Mouse (Mus musculus) MEL-GATA-1-ER (cell line): ENCODE measurements around the gene C1ql2.

Source experiments
- DNase-seq: peaks from one replicate; pipeline ENCODE4 v3.0.0-alpha.2; 2012; ENCODE audit warnings: low read depth; ENCODE audit errors: extremely low read depth

C1ql2 gene

DNA sequence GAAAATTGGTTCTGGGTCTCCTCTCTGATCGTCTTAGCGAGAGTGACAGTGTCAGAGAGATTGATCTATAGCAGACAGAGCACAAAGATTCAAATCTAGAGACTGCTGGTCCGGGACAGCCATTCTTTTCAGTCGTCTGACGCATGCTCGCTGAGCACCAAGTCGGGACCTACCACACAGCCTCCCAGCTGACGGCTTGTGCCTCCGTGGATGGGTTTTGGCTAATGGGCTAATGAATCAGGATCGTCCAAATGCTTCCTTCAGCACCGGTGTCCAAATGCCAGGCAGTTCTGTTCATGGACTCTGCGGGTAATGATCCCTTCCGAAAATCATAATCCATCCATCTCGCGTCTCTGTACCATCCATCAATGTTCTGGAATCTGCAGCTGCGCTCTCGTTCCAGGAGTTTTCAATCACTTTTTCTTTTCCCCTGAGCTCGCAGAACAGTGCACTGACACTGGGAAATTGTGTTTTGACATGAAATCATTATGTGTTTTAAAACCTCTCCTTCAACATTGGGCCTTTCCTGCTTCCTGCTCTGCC lies 44.7 kb downstream of the C1ql2 start:
- no peak for DNase-seq

DNA sequence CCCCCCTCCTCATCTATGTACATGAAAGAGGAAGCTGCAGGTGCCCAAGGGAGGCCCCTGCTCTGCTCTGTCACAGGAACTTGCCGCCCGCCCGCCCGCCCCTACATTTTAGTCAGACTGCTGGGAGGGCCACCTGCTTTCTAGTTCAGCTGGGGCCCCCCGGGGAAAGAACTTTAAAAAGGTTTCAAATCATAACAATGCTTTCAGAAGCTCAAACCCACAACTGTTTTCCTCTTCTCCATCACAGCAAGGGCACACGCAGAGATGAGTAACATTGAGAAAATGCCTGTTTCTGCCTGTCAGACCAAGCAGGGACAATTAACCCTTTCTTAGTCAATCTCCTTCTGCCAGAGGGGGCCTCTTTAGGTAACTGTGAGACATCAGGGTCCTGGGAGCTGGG lies 49.4 kb downstream of the C1ql2 start:
- no peak for DNase-seq

DNA sequence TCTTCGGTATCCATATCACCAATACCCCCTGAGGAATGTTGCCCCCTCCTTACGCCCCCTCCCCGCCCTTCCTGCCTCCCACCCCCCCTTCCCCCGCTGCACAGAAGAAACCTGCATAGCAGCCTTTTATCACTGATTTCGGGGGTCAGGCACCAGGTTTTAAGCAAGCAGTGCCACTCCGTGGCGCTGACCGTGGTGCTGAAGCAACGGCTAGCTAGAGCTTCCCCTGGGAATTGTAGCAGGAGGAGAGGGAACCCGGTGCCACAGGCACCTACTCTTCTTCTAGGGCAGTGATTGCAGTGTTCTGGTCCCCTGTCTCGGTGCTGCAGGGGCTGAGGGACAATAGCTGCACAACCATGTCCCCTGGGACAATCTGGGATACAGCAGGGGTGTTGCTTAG lies 50.0 kb downstream of the C1ql2 start:
- DNase-seq: no peak
